Mouse (Mus musculus) heart, embryonic 16.5 days (tissue): ENCODE data around the gene Rbsn. TPM values are rescaled to one million over a fixed set of nuclear protein-coding genes. Genes with fewer than 3 reads are reported as not detected.

ENCODE experiments used
- polyA plus RNA-seq: library from polyadenylated mRNA; unstranded; fragments of >200 nt; fragmentation: Nextera tagmentation; extraction: Ambion mirVana; gene quantifications from 2 replicates; pipeline ENCODE4 v1.2.1, GENCODE M21; 2015

Gene Rbsn
- polyA plus RNA-seq, 1 experiment from 2014 or later, result 12.9 TPM

Other genes starting within 250 kb of the Rbsn start
- 13.0 and 15.2 TPM in 2 replicates for gene Fgd5, start 236.0 kb downstream of the Rbsn start, polyA plus RNA-seq
- gene Nr2c2, start 123.5 kb downstream of the Rbsn start, polyA plus RNA-seq, result 10.0 and 11.2 TPM in 2 replicates
- 83.1 and 87.0 TPM in 2 replicates for gene Mrps25, start 30.9 kb downstream of the Rbsn start, polyA plus RNA-seq
- gene Trh, start 29.7 kb upstream of the Rbsn start, polyA plus RNA-seq, result 0.11 and 0.17 TPM in 2 replicates